Mouse (Mus musculus) kidney, adult 2 months (tissue): ENCODE data around the gene Gm6993.

Source experiments
- CTCF ChIP-seq: fragments of 200-500 bp; conservative IDR thresholded peaks from 2 replicates; pipeline ENCODE4 v1.5.1; 2011; ENCODE audit warnings: low read depth, mild to moderate bottlenecking, control low read depth, low read length, moderate library complexity, mixed read lengths; ENCODE audit not compliant: insufficient read depth, insufficient read length
- POLR2A ChIP-seq: fragments of 200-500 bp; IDR thresholded peaks from one replicate; pipeline ENCODE4 v1.6.1; 2011; ENCODE audit warnings: low read depth, low read length, control low read depth

GRCm38 (mm10) chr12:31232635-31233034 is 7.9 kb upstream of the Gm6993 start:
- TF ChIP-seq POLR2A (no peak), CTCF (no peak)
